Mouse (Mus musculus): ENCODE measurements around the gene Tmem158.

DNA sequence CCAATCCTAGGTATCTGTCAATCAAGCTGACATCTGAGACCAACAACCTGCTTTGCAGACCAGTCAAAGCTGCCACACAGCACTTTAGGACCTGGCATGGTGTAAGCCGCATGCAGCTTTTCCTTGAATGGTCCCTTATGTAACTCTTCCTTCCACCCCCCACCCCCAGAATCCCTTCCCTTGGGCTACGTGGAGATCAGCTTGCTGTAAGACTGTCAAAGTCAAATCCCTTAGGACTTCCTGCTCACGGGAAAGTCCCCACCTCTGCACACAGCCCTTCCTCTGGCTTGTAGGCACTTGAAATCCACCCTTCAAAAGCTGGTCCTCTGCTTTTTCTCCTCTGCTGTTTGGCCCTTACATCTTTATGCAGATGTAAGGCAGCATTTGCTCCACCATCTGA lies 24.9 kb downstream of the Tmem158 start:
- no peak for TF ChIP-seq POLR2A (IDR thresholded peaks at IDR 0.05; ENCODE audit: low read depth, low read length)
- no peak for TF ChIP-seq CTCF (IDR thresholded peaks at IDR 0.05; ENCODE audit: borderline replicate concordance, insufficient read depth, low read length)
